Mouse (Mus musculus) natural killer cell, adult 2 months (primary cell): ENCODE results near the gene Spz1.

Experiments
- DNase-seq, 2 experiments: peaks; one replicate each; pipeline ENCODE4 v3.0.0; 2022; ENCODE audit warnings: low spot score in 2 of 2

Spz1 gene

GRCm38 (mm10) chr13:92580220-92581043, 4.5 kb upstream of the Spz1 start:
- peak; percentile 23 to 56 for DNase-seq

DNA sequence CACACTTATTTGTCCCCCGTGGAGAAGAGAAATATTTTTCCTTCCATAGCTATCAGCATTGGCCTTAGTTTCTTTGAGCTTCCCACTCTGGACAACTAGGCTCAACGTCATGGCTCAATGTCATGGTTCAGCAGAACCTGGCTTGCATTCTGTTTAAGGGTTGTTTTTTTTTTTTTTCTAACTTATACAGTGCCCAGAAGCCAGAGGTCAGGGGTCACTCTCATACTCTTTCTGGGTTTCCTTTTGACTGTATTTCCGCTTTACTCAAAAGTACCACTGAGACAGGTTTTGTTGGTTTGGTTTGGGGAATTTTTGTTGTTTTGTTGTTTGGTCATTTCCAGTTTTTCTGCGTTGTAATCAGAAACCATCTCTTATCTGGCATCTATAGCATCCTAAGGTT, 2.2 kb upstream of the Spz1 start:
- DNase-seq = no peak

DNA sequence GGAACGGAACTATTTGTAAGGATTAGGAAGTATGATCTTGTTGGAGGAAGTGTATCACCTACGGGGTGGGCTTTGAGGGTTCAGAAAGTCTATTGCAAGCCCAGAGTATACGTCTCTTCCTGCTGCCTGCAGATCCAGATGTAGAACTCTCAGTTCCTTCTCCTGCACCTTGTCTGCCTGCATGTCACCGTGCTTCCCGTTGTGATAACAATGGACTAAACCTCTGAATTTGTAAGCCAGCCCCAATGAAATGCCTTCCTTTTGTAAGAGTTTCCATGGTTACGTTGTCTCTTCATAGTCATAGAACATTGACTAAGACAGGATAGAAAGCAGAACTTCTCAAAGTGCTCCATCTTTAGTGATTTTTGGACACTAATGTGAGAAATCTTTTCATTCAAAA, 716 bp upstream of the Spz1 start:
- no peak for DNase-seq

DNA sequence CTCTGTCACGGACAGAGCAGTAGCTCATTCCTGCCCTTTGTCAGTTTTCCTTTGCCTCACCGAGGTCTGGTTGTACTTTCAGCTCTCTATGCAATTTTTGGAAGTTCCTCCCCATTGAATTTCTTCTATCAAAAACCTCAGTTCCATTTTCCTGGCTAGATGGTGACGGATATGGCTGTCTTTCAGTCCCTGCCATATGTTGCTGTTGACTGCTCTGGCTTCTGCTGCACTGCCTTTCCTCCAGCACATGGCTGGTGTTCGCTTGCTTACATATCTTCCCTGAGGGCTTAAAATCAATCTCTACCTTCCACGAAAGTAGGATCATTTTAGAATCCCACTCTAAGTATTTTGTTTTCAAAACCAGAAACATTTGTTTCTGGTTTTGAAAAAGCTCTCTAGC, 16.5 kb downstream of the Spz1 start:
- no peak for DNase-seq

DNA sequence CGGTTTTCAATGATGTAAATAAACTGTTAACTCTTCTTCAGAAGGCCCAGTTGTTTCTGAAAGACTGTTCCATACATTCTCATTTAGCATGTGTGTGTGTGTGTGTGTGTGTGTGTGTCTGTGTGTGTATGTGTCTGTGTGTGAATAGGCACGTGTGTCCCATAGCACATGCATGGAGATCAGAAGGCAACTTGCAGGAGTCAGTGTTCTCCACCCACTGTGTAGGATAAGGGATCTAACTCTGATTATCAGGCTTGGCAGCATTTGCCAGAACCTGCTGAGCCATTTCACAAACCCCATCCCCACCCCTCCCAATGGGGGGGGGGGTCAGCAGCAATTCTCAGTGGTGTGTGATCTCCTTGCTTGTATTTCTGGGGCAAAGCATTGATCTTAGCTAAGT, 18.7 kb downstream of the Spz1 start:
- no peak for DNase-seq

GRCm38 (mm10) chr13:92556458-92557126, 19.4 kb downstream of the Spz1 start:
- DNase-seq = no peak

DNA sequence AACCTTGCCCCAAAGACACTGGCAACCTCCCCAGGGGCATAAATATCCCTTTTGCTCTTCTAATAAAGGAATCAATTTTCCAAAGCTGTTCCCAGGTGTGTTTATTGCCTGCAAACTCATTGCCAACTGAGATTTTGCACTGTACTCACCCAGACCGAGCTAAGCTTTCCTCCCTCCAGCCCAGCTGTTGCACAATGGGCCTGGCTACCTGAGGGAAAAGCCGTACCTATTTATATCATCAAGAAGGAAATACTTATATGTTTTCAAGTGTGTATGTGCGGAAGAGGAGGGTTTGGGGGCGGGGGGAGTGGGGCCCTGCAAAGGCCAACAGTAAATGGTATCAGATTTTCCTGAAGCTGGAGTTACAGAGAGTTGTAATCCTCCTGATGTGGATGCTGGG, 28.9 kb downstream of the Spz1 start:
- DNase-seq = no peak

- no peak for DNase-seq
These were observed 35.0 kb downstream of the Spz1 start for GRCm38 (mm10) chr13:92540997-92541396.

DNA sequence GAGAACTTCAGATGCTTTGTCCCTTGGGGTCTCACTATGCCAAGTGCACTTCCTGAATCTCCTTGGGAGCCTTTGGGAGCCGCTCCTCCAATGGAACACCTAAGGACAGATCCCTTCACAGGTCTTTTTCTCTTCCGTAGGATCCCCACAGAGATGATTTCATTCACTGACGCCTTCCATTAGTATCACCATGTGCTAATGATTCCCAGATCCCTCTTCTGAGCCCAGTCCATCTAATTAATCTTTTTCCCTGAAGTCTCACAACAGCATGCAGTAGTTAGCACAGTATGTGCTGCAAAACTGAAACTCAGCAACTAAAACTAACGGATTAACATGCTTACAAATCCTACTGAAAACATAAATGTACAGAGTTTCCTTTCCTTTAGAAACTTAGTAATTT, 36.8 kb downstream of the Spz1 start:
- no peak for DNase-seq

DNA sequence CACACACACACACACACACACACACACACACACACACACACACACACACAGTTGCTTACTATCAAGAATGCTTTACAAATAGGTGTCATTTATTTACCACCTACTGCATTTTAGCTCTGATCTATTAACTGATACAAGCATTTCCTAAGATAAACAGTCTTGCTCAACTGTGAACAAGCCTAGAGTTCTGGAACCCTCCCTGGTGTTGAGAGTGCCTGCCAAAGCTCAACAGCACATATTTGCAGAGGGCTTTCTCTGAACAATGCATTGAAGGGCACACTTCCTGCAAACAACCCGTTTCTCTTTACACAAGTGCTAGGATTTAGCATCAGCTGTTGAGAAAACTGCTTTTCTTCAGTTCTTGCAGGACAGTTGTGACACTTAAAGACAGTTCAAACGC, 42.2 kb downstream of the Spz1 start:
- DNase-seq = no peak

DNA sequence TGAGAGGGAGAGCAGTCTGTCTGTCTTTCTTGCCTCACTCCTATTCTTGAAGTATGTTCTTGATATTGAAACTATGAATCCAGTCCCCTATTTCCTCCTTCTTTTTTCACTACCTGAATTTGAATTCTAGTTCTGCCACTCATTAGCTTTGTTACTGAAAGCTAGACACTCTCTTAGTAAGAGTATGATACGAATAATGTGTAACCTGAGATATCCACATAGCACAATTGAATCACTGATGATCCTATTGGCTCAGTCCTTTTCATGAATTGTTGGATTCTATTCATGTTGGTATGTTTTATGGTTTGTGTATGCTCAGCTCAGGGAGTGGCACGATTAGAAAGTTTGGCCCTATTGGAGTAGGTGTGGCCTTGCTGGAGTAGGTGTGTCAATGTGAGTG, 43.8 kb downstream of the Spz1 start:
- DNase-seq = no peak

GRCm38 (mm10) chr13:92531237-92531636, 44.7 kb downstream of the Spz1 start:
- DNase-seq = no peak

GRCm38 (mm10) chr13:92530721-92531211, 45.2 kb downstream of the Spz1 start, which contains the start of gene Zfyve16:
TSS of gene Zfyve16 (minus strand) at chr13:92530868.
- peak; percentile 92 to 94 for DNase-seq

DNA sequence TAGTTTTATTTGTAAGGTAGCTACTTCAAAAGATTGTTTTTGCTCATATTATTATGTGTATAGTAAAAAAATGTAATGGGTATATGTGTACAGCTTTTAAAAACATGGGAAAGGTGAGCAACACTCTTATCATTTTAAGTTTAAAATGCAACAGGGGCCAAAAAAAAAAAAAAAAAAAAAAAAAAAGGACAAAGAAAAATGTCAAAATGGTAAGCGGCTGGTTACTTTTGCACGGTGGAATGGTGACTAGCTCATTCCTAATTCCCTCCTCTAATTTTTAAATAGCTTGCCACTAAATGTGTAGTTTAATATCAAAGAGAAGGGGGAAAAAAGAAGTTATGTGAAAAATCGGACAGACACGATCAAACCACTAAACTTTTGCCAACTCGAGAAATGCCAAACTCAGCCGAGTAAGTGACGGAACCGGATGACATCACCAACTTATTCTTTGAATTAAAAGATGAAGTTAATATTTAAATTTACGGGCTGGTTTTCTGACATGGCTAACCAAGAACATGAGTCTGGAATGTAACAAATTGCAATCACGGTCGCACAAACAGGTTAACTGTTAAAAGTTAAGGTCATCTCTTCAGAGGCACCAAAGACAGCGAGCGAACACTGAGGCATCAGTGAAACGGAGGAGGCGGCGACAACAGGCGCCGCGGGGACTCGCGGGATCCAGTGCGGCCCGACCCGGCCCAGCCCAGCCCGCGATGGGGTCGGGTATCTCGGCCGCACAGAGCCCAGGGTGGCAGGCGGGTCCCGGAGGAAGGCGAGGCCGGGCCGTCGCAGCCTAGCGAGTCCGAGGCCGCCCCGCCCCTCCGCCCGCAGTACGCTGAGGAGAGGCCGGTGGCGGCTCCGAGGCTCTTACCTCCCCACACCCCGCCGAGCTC, 45.9 kb downstream of the Spz1 start:
- no peak for DNase-seq
